Mouse (Mus musculus) CH12.LX (cell line): ENCODE data around the gene Agpat4. TPM values are rescaled to one million over a fixed set of nuclear protein-coding genes. Genes with fewer than 3 reads are reported as not detected.

Source experiments
- DNase-seq: peaks from one replicate; pipeline ENCODE4 v3.0.0-alpha.2; 2013; ENCODE audit errors: extremely low read depth
- H3K27ac ChIP-seq: 2 replicates; pipeline ENCODE4 v1.5.1; 2012; ENCODE audit warnings: low read depth, mild to moderate bottlenecking, control low read depth, moderate library complexity; ENCODE audit not compliant: insufficient read depth
- H3K27me3 ChIP-seq: replicated peaks from 2 replicates; pipeline ENCODE3; 2012; ENCODE audit warnings: inconsistent platforms
- H3K36me3 ChIP-seq, 2 experiments: replicated peaks in 1 of 2; 2 replicates each; pipeline versions ENCODE3 to v1.6.1; 2012; ENCODE audit warnings: inconsistent platforms in 1 of 2, low read length in 1 of 2, mild to moderate bottlenecking in 1 of 2, mixed read lengths in 1 of 2, moderate library complexity in 1 of 2; ENCODE audit not compliant: control insufficient read depth in 1 of 2, insufficient read depth in 1 of 2
- H3K4me1 ChIP-seq, 2 experiments: 2 replicates each; pipeline ENCODE4 v1.6.1; 2012; ENCODE audit warnings: inconsistent platforms in 1 of 2, moderate library complexity in 1 of 2; ENCODE audit not compliant: insufficient read depth in 2 of 2, control insufficient read depth in 1 of 2
- H3K4me2 ChIP-seq: 2 replicates; pipeline ENCODE4 v1.6.1; 2012; ENCODE audit warnings: low read depth, mild to moderate bottlenecking, control low read depth; ENCODE audit not compliant: poor library complexity, insufficient read depth, severe bottlenecking
- H3K4me3 ChIP-seq, 3 experiments: fragments of 150-350 bp in 1 of 3; sonication (generic) in 1 of 3; replicated peaks in 1 of 3; 2 replicates each; pipeline versions ENCODE3 to v1.5.1; 2011 to 2012; ENCODE audit warnings: low read depth in 2 of 3, low read length in 2 of 3, mild to moderate bottlenecking in 2 of 3, moderate library complexity in 2 of 3, control low read depth in 1 of 3, improper control_type of control experiment in 1 of 3, inconsistent platforms in 1 of 3, mixed read lengths in 1 of 3; ENCODE audit not compliant: poor library complexity in 1 of 3
- H3K79me2 ChIP-seq: replicated peaks from 2 replicates; pipeline ENCODE4 v1.6.1; 2012; ENCODE audit warnings: mild to moderate bottlenecking, moderate library complexity; ENCODE audit not compliant: control insufficient read depth, poor library complexity, insufficient read depth, severe bottlenecking; ENCODE audit errors: extremely low read depth
- H3K9ac ChIP-seq: 2 replicates; pipeline ENCODE4 v1.6.1; 2012; ENCODE audit warnings: low read depth, mild to moderate bottlenecking, control low read depth, moderate library complexity; ENCODE audit not compliant: insufficient read depth
- H3K9me3 ChIP-seq: replicated peaks from 2 replicates; pipeline ENCODE3; 2012; ENCODE audit warnings: low read length, inconsistent platforms, mixed read lengths
- BHLHE40 ChIP-seq: IDR thresholded peaks from 2 replicates; pipeline ENCODE4 v1.6.1; 2011; ENCODE audit warnings: mild to moderate bottlenecking, low read depth, low read length, improper control_type of control experiment
- CHD1 ChIP-seq: IDR thresholded peaks from 2 replicates; pipeline ENCODE4 v1.6.1; 2012; ENCODE audit warnings: low read depth, low read length, improper control_type of control experiment, inconsistent platforms
- CHD2 ChIP-seq: IDR thresholded peaks from 2 replicates; pipeline ENCODE4 v1.6.1; 2011; ENCODE audit warnings: low read length, improper control_type of control experiment
- CTCF ChIP-seq, 2 experiments: IDR thresholded peaks in 1 of 2; conservative IDR thresholded peaks in 1 of 2; 2 replicates each; pipeline ENCODE4 v1.5.1; 2011 to 2012; ENCODE audit warnings: low read depth in 2 of 2, low read length in 2 of 2, improper control_type of control experiment in 1 of 2, inconsistent platforms in 1 of 2, mild to moderate bottlenecking in 1 of 2, moderate library complexity in 1 of 2
- E2F4 ChIP-seq: IDR thresholded peaks from 2 replicates; pipeline ENCODE4 v1.6.1; 2011; ENCODE audit warnings: low read depth, low read length, improper control_type of control experiment; ENCODE audit not compliant: insufficient replicate concordance
- ELF1 ChIP-seq: IDR thresholded peaks from 2 replicates; pipeline ENCODE4 v1.6.1; 2014; ENCODE audit warnings: low read depth, mild to moderate bottlenecking, inconsistent platforms, low read length, improper control_type of control experiment
- EP300 ChIP-seq: IDR thresholded peaks from 2 replicates; pipeline ENCODE4 v1.6.1; 2011; ENCODE audit warnings: low read length, improper control_type of control experiment
- ETS1 ChIP-seq: conservative IDR thresholded peaks from 2 replicates; pipeline ENCODE4 v1.6.1; 2012; ENCODE audit warnings: low read depth, mild to moderate bottlenecking, inconsistent platforms, low read length, improper control_type of control experiment, moderate library complexity
- GABPA ChIP-seq: IDR thresholded peaks from 2 replicates; pipeline ENCODE4 v1.6.1; 2012; ENCODE audit warnings: low read depth, low read length, improper control_type of control experiment, inconsistent platforms; ENCODE audit not compliant: insufficient replicate concordance
- HCFC1 ChIP-seq: IDR thresholded peaks from 2 replicates; pipeline ENCODE4 v1.6.1; 2012; ENCODE audit warnings: low read depth, mild to moderate bottlenecking, inconsistent platforms, low read length, improper control_type of control experiment
- IRF4 ChIP-seq: IDR thresholded peaks from 2 replicates; pipeline ENCODE4 v1.6.1; 2014; ENCODE audit warnings: low read depth, mild to moderate bottlenecking, inconsistent platforms, low read length, improper control_type of control experiment
- JUN ChIP-seq: IDR thresholded peaks from 2 replicates; pipeline ENCODE4 v1.6.1; 2011; ENCODE audit warnings: low read depth, mild to moderate bottlenecking, low read length, improper control_type of control experiment, moderate library complexity; ENCODE audit not compliant: insufficient read depth
- JUND ChIP-seq: conservative IDR thresholded peaks from 2 replicates; pipeline ENCODE4 v1.6.1; 2011; ENCODE audit warnings: low read depth, low read length, improper control_type of control experiment
- KAT2A ChIP-seq: IDR thresholded peaks from 2 replicates; pipeline ENCODE4 v1.6.1; 2012; ENCODE audit warnings: low read length, improper control_type of control experiment, inconsistent platforms; ENCODE audit not compliant: insufficient replicate concordance
- MAFK ChIP-seq: IDR thresholded peaks from 2 replicates; pipeline ENCODE4 v1.6.1; 2011; ENCODE audit warnings: low read length, improper control_type of control experiment; ENCODE audit not compliant: insufficient replicate concordance
- MAX ChIP-seq: IDR thresholded peaks from 2 replicates; pipeline ENCODE4 v1.6.1; 2011; ENCODE audit warnings: low read length, improper control_type of control experiment
- MAZ ChIP-seq: IDR thresholded peaks from 2 replicates; pipeline ENCODE4 v1.6.1; 2012; ENCODE audit warnings: low read depth, mild to moderate bottlenecking, inconsistent platforms, low read length, improper control_type of control experiment, moderate library complexity
- MEF2A ChIP-seq: IDR thresholded peaks from 2 replicates; pipeline ENCODE4 v1.6.1; 2014; ENCODE audit warnings: low read depth, mild to moderate bottlenecking, inconsistent platforms, low read length, improper control_type of control experiment, borderline replicate concordance
- MXI1 ChIP-seq: IDR thresholded peaks from 2 replicates; pipeline ENCODE4 v1.6.1; 2011; ENCODE audit warnings: mild to moderate bottlenecking, low read depth, low read length, improper control_type of control experiment
- MYC ChIP-seq: IDR thresholded peaks from 2 replicates; pipeline ENCODE4 v1.6.1; 2011; ENCODE audit warnings: low read depth, mild to moderate bottlenecking, improper control_type of control experiment, low read length
- NELFE ChIP-seq: IDR thresholded peaks from 2 replicates; pipeline ENCODE4 v1.6.1; 2011; ENCODE audit warnings: low read depth, low read length, improper control_type of control experiment
- NRF1 ChIP-seq: IDR thresholded peaks from 2 replicates; pipeline ENCODE4 v1.6.1; 2014; ENCODE audit warnings: low read depth, mild to moderate bottlenecking, inconsistent platforms, low read length, improper control_type of control experiment, moderate library complexity
- PAX5 ChIP-seq: IDR thresholded peaks from 2 replicates; pipeline ENCODE4 v1.6.1; 2012; ENCODE audit warnings: low read length, inconsistent platforms, mixed read lengths
- POLR2A ChIP-seq: IDR thresholded peaks from 2 replicates; pipeline ENCODE4 v1.6.1; 2011; ENCODE audit warnings: low read depth, mild to moderate bottlenecking, improper control_type of control experiment, low read length
- POLR2AphosphoS2 ChIP-seq: IDR thresholded peaks from 2 replicates; pipeline ENCODE4 v1.6.1; 2011; ENCODE audit warnings: low read depth, low read length, improper control_type of control experiment
- RAD21 ChIP-seq: IDR thresholded peaks from 2 replicates; pipeline ENCODE4 v1.6.1; 2011; ENCODE audit warnings: low read depth, mild to moderate bottlenecking, low read length, improper control_type of control experiment, moderate library complexity
- RCOR1 ChIP-seq: conservative IDR thresholded peaks from 2 replicates; pipeline ENCODE4 v1.6.1; 2012; ENCODE audit warnings: low read depth, mild to moderate bottlenecking, inconsistent platforms, low read length, improper control_type of control experiment
- SIN3A ChIP-seq: IDR thresholded peaks from 2 replicates; pipeline ENCODE4 v1.6.1; 2012; ENCODE audit warnings: low read length, improper control_type of control experiment, inconsistent platforms
- SMC3 ChIP-seq: IDR thresholded peaks from 2 replicates; pipeline ENCODE4 v1.6.1; 2011; ENCODE audit warnings: low read depth, low read length, improper control_type of control experiment
- TBP ChIP-seq: conservative IDR thresholded peaks from 2 replicates; pipeline ENCODE4 v1.6.1; 2011; ENCODE audit warnings: low read depth, low read length, improper control_type of control experiment
- TCF12 ChIP-seq: IDR thresholded peaks from 2 replicates; pipeline ENCODE4 v1.6.1; 2014; ENCODE audit warnings: low read depth, mild to moderate bottlenecking, inconsistent platforms, low read length, improper control_type of control experiment
- UBTF ChIP-seq: IDR thresholded peaks from 2 replicates; pipeline ENCODE4 v1.6.1; 2012; ENCODE audit warnings: low read depth, mild to moderate bottlenecking, inconsistent platforms, low read length, improper control_type of control experiment, moderate library complexity
- USF1 ChIP-seq: IDR thresholded peaks from 2 replicates; pipeline ENCODE4 v1.6.1; 2014; ENCODE audit warnings: low read depth, mild to moderate bottlenecking, inconsistent platforms, low read length, improper control_type of control experiment
- USF2 ChIP-seq: conservative IDR thresholded peaks from 2 replicates; pipeline ENCODE4 v1.6.1; 2011; ENCODE audit warnings: low read depth, low read length, improper control_type of control experiment
- ZC3H11A ChIP-seq: IDR thresholded peaks from 2 replicates; pipeline ENCODE4 v1.6.1; 2012; ENCODE audit warnings: low read depth, mild to moderate bottlenecking, inconsistent platforms, low read length, improper control_type of control experiment
- ZKSCAN1 ChIP-seq: IDR thresholded peaks from 2 replicates; pipeline ENCODE4 v1.6.1; 2012; ENCODE audit warnings: low read depth, inconsistent platforms, low read length, improper control_type of control experiment, borderline replicate concordance
- ZMIZ1 ChIP-seq: IDR thresholded peaks from 2 replicates; pipeline ENCODE4 v1.6.1; 2012; ENCODE audit warnings: low read depth, mild to moderate bottlenecking, inconsistent platforms, low read length, improper control_type of control experiment
- ZNF384 ChIP-seq: IDR thresholded peaks from 2 replicates; pipeline ENCODE4 v1.6.1; 2012; ENCODE audit warnings: low read depth, low read length, improper control_type of control experiment, inconsistent platforms
- dilution Hi-C: fragments of 300-500 bp; cut with MboI; formaldehyde crosslinking; loops from 2 replicates; pipeline ENCODE4 v1.14.3; 2020; ENCODE audit warnings: low sequenced_read_pairs; ENCODE audit not compliant: extremely low pct_unique_long_range_greater_than_20kb, extremely low pct_ligation_motif_present
- in situ Hi-C: fragments of 300-500 bp; cut with MboI; formaldehyde crosslinking; loops from 3 replicates; pipeline ENCODE4 v1.14.3; 2019; ENCODE audit warnings: low sequenced_read_pairs, low pct_ligation_motif_present, low pct_unique_long_range_greater_than_20kb, mixed read lengths
- polyA plus RNA-seq: library from polyadenylated mRNA; unstranded; fragments of >175 nt; gene quantifications from 2 replicates; pipeline ENCODE4 v1.2.1, GENCODE M21; 2012; ENCODE audit warnings: low read depth; ENCODE audit not compliant: insufficient read length
- total RNA-seq, 2 experiments: library from RNA; depleted of rRNA; stranded (reverse); fragments of 300-350 nt in 1 of 2; fragments of >200 nt in 1 of 2; gene quantifications; 2 replicates each; pipeline ENCODE4 v1.2.3; 2012 to 2014

The Agpat4 gene
- total and polyA plus RNA-seq, 3 experiments, result 34.7 to 83.2 (median 44.5) TPM

DNA sequence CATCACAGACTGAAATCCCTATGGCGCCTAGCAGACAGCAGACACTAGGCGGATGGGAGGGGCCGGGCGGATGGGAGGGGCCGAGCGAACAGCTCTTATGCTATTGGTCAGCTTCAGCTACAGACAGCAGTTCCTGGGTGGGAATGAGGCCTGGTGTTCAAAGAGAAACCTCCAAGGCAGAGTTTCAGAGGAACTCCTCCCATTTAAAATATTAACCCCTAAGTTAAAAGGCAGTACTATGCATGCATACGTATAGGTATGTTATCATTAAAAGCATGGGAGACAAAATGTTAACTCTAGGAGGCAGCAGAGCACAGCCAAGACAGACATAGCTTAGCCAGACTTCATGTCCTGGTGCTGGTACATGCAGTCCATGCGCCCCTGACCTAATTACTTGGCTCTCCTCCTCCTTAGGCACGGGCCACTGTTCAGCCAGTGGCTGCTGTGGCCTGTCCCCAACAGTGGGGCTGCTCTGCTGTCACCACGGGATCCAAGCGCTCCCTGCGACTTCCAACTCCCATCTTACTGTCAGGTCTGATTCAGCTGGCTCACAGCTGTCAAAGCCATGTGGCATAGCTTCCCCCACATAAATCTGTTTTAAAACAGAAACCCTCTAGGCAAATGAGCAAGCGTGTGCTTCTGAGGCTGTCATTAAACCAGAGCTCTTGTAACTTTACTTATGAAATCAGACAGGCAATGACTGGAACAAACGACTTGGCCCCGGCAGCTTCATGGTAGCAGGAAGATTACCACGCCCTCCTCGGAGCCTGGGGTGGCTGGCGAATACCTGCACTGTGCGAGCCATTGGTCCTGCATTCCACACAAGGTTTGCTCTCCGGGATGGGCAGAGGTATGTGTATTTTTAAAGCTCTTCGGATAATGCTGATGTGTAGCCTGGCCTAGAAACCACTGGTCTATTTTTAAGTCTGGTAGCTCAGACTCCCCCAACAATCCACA is 147.7 kb downstream of the Agpat4 start:
- H3K79me2 ChIP-seq, result no peaks in the 10 kb centered on the region
- no peaks in the 10 kb centered on the region for H3K27me3 ChIP-seq
- H3K4me2 ChIP-seq, result peak overlapping the region; percentile 73
- no peaks in the 10 kb centered on the region for H3K9me3 ChIP-seq
- dilution Hi-C loops, result no loop called here
- peak; percentile 66 for DNase-seq
- H3K9ac ChIP-seq, result no peak overlapping the region
- H3K4me1 ChIP-seq, result peaks cover 20 to 54% of the 10 kb centered on the region in 2 experiments
- in situ Hi-C loops, result no loop called here
- TF ChIP-seq ETS1, result peak; percentile 72
- no peak for TF ChIP-seq E2F4
- TF ChIP-seq CHD1, result no peak
- peak; percentile 7; the same call in 1 of the 2 replicates for TF ChIP-seq IRF4
- TF ChIP-seq NRF1, result no peak
- no peak for TF ChIP-seq ZKSCAN1
- TF ChIP-seq POLR2A, result no peak
- no peak for TF ChIP-seq HCFC1
- no peak for TF ChIP-seq UBTF
- no peak for TF ChIP-seq PAX5
- TF ChIP-seq JUND, result no peak
- no peak for TF ChIP-seq ZNF384
- TF ChIP-seq USF1, result no peak
- no peak for TF ChIP-seq ZMIZ1
- TF ChIP-seq CHD2, result no peak
- no peak for TF ChIP-seq TCF12
- TF ChIP-seq MAZ, result no peak
- peak; percentile 63; the same call in 1 of the 2 replicates for TF ChIP-seq MYC
- TF ChIP-seq ELF1, result no peak
- TF ChIP-seq TBP, result no peak
- no peak for TF ChIP-seq MEF2A
- no peak for TF ChIP-seq KAT2A
- no peak for TF ChIP-seq POLR2AphosphoS2
- no peak for TF ChIP-seq ZC3H11A
- peak; percentile 33 for TF ChIP-seq SMC3
- peak; percentile 46 for TF ChIP-seq RAD21
- TF ChIP-seq MXI1, result peak; percentile 98
- no peak for TF ChIP-seq EP300
- TF ChIP-seq GABPA, result no peak
- TF ChIP-seq MAFK, result no peak
- no peak for TF ChIP-seq USF2
- no peak for TF ChIP-seq RCOR1
- peak; percentile 29; the same call in 1 of the 2 replicates for TF ChIP-seq BHLHE40
- peak; percentile 97 for TF ChIP-seq SIN3A
- no peak for TF ChIP-seq NELFE
- TF ChIP-seq MAX, result peak; percentile 90
- no peak for TF ChIP-seq JUN
- peak in 1 of 2 experiments; percentile 51; a peak in 2 of 4 replicates for TF ChIP-seq CTCF (conservative IDR thresholded peaks at IDR 0.05 in 1 of 2, IDR thresholded peaks at IDR 0.05 in 1 of 2; ENCODE audit: low read depth in 2 of 2, low read length in 2 of 2)
- no peak overlapping the region for H3K4me3 ChIP-seq
- peaks cover 21 to 65% of the 10 kb centered on the region in 2 experiments for H3K36me3 ChIP-seq
- peak overlapping the region; percentile 18 for H3K27ac ChIP-seq
